Mouse (Mus musculus): Measurements from ENCODE around the gene Ubl4a. TPM values are rescaled to one million over a fixed set of nuclear protein-coding genes. Genes with fewer than 3 reads are reported as not detected.

The Ubl4a gene
- polyA plus RNA-seq, 1 experiment from 2014 or later = 57.7 TPM

- 25% methylated on average over 13 of the region's 13 CpGs for WGBS
- H3K4me1 ChIP-seq = no peaks in the 10 kb centered on the region
- no peaks in the 10 kb centered on the region for H3K9me3 ChIP-seq (replicated peaks)
- H3K27ac ChIP-seq = peak overlapping the region; percentile 80
- no peaks in the 10 kb centered on the region for H3K36me3 ChIP-seq
- no peaks in the 10 kb centered on the region for H3K27me3 ChIP-seq (ENCODE audit: low read depth, poor library complexity, severe bottlenecking)
- H3K4me3 ChIP-seq = peak overlapping the region; percentile 56
- DNase-seq (ENCODE audit: low spot score) = no peak
Observed at GRCm38 (mm10) chrX:74352645-74353466, 20.2 kb downstream of the Ubl4a start.

GRCm38 (mm10) chrX:74330166-74330930 lies 42.7 kb downstream of the Ubl4a start:
- peaks cover 21% of the 10 kb centered on the region for H3K27me3 ChIP-seq (ENCODE audit: low read depth, poor library complexity, severe bottlenecking)
- H3K9me3 ChIP-seq (replicated peaks) = no peaks in the 10 kb centered on the region
- peaks cover 36% of the 10 kb centered on the region for H3K36me3 ChIP-seq
- peak overlapping the region; percentile 95; the same call in 1 of the 2 replicates for H3K27ac ChIP-seq
- H3K4me3 ChIP-seq = peak overlapping the region; percentile 60
- DNase-seq (ENCODE audit: low spot score) = no peak
- WGBS = 38% methylated on average over 2 of the region's 2 CpGs
- H3K4me1 ChIP-seq = peaks cover 28% of the 10 kb centered on the region

- peaks cover 25% of the 10 kb centered on the region for H3K36me3 ChIP-seq
- H3K4me3 ChIP-seq = peak overlapping the region; percentile 60
- no peaks in the 10 kb centered on the region for H3K9me3 ChIP-seq (replicated peaks)
- peaks cover 28% of the 10 kb centered on the region for H3K4me1 ChIP-seq
- H3K27ac ChIP-seq = peak overlapping the region; percentile 95
- H3K27me3 ChIP-seq (ENCODE audit: low read depth, poor library complexity, severe bottlenecking) = peaks cover 21% of the 10 kb centered on the region
- no peak for DNase-seq (ENCODE audit: low spot score)
- 31% methylated on average over 10 of the region's 10 CpGs for WGBS
Observed at GRCm38 (mm10) chrX:74329215-74329671, 43.8 kb downstream of the Ubl4a start.

- Histone ChIP-seq H3K4me1 (peaks cover 28% of the 10 kb centered on the region), H3K4me3 (peak within 1 kb of the TSS; percentile 60), H3K36me3 (peaks cover 20% of the 10 kb centered on the region), H3K9me3 (replicated peaks) (no peaks in the 10 kb centered on the region), H3K27ac (peak within 1 kb of the TSS; percentile 95), H3K27me3 (ENCODE audit: low read depth, poor library complexity, severe bottlenecking) (peaks cover 21% of the 10 kb centered on the region)
- DNase-seq (ENCODE audit: low spot score) = peak; percentile 81
- 13% methylated on average over 29 of the region's 30 CpGs for WGBS
Observed at GRCm38 (mm10) chrX:74328725-74329161, 44.3 kb downstream of the Ubl4a start, which contains the start of gene Plxna3. Gene Plxna3 (plus strand): TSS chrX:74329066.

Small RNAs within 50 kb of the gene (microRNA-seq; reads per million reads assigned to microRNA genes)
- not detected for gene Mir7092

Other genes with a start within 250 kb of the Ubl4a start
- not detected in 2 replicates for gene Opn1mw, start 245.8 kb downstream of the Ubl4a start, polyA plus RNA-seq (2016; fragmentation: Nextera tagmentation; extraction: Ambion mirVana)
- gene Mecp2, start 237.9 kb downstream of the Ubl4a start, polyA plus RNA-seq (2016; fragmentation: Nextera tagmentation; extraction: Ambion mirVana) = 13.8 and 14.0 TPM in 2 replicates
- gene Tex28, start 205.4 kb downstream of the Ubl4a start, polyA plus RNA-seq (2016; fragmentation: Nextera tagmentation; extraction: Ambion mirVana) = not detected in 2 replicates
- gene Tktl1, start 196.0 kb downstream of the Ubl4a start, polyA plus RNA-seq (2016; fragmentation: Nextera tagmentation; extraction: Ambion mirVana) = 0.05 and 0.06 TPM in 2 replicates
- gene Flna, start 123.4 kb downstream of the Ubl4a start, polyA plus RNA-seq (2016; fragmentation: Nextera tagmentation; extraction: Ambion mirVana) = 273 and 333 TPM in 2 replicates
- 25.2 and 29.8 TPM in 2 replicates for gene Emd, start 118.5 kb downstream of the Ubl4a start, polyA plus RNA-seq (2016; fragmentation: Nextera tagmentation; extraction: Ambion mirVana)
- gene Rpl10, start 102.4 kb downstream of the Ubl4a start, polyA plus RNA-seq (2016; fragmentation: Nextera tagmentation; extraction: Ambion mirVana) = 862 and 901 TPM in 2 replicates
- gene Taz, start 91.3 kb downstream of the Ubl4a start, polyA plus RNA-seq (2016; fragmentation: Nextera tagmentation; extraction: Ambion mirVana) = 69.0 and 80.5 TPM in 2 replicates
- gene Dnase1l1, start 90.9 kb downstream of the Ubl4a start, polyA plus RNA-seq (2016; fragmentation: Nextera tagmentation; extraction: Ambion mirVana) = 3.4 and 5.0 TPM in 2 replicates
- gene Atp6ap1, start 76.1 kb downstream of the Ubl4a start, polyA plus RNA-seq (2016; fragmentation: Nextera tagmentation; extraction: Ambion mirVana) = 80.1 and 90.7 TPM in 2 replicates
- 154 and 206 TPM in 2 replicates for gene Gdi1, start 68.2 kb downstream of the Ubl4a start, polyA plus RNA-seq (2016; fragmentation: Nextera tagmentation; extraction: Ambion mirVana)
- 55.3 and 62.7 TPM in 2 replicates for gene Fam50a, start 60.2 kb downstream of the Ubl4a start, polyA plus RNA-seq (2016; fragmentation: Nextera tagmentation; extraction: Ambion mirVana)
- gene Plxna3, start 44.2 kb downstream of the Ubl4a start, polyA plus RNA-seq (2016; fragmentation: Nextera tagmentation; extraction: Ambion mirVana) = 14.4 and 17.1 TPM in 2 replicates
- gene Lage3, start 19.6 kb downstream of the Ubl4a start, polyA plus RNA-seq (2016; fragmentation: Nextera tagmentation; extraction: Ambion mirVana) = 113 and 125 TPM in 2 replicates
- gene Slc10a3, start 131 bp upstream of the Ubl4a start, polyA plus RNA-seq (2016; fragmentation: Nextera tagmentation; extraction: Ambion mirVana) = 12.2 and 13.2 TPM in 2 replicates
- gene Fam3a, start 20.1 kb upstream of the Ubl4a start, polyA plus RNA-seq (2016; fragmentation: Nextera tagmentation; extraction: Ambion mirVana) = 24.0 and 28.4 TPM in 2 replicates
- gene Ikbkg, start 20.1 kb upstream of the Ubl4a start, polyA plus RNA-seq (2016; fragmentation: Nextera tagmentation; extraction: Ambion mirVana) = 16.7 and 17.8 TPM in 2 replicates
- gene G6pdx, start 56.0 kb upstream of the Ubl4a start, polyA plus RNA-seq (2016; fragmentation: Nextera tagmentation; extraction: Ambion mirVana) = 53.8 and 54.9 TPM in 2 replicates
- not detected in 2 replicates for gene Gm6880, start 108.2 kb upstream of the Ubl4a start, polyA plus RNA-seq (2016; fragmentation: Nextera tagmentation; extraction: Ambion mirVana)
- not detected in 2 replicates for gene Olfr1326-ps1, start 201.7 kb upstream of the Ubl4a start, polyA plus RNA-seq (2016; fragmentation: Nextera tagmentation; extraction: Ambion mirVana)
- gene Olfr1325, start 219.5 kb upstream of the Ubl4a start, polyA plus RNA-seq (2016; fragmentation: Nextera tagmentation; extraction: Ambion mirVana) = not detected in 2 replicates